Mouse (Mus musculus): ENCODE results near the gene Znhit1. TPM values are rescaled to one million over a fixed set of nuclear protein-coding genes. Genes with fewer than 3 reads are reported as not detected.

Znhit1 gene
- total RNA-seq, 4 experiments from 2014 or later: 81.9 to 92.7 (median 85.8) TPM

Small RNA genes within 50 kb of the gene (microRNA-seq; reads per million reads assigned to microRNA genes)
- 239 to 352 reads per million in 2 experiments for gene Mir702

Other genes starting within 250 kb of the Znhit1 start
- gene Col26a1, start 104.8 kb downstream of the Znhit1 start, total RNA-seq (2022): 1 to 10 TPM; 6.0 to 8.4 (median 6.8) TPM
- 10 to 100 TPM; 87.2 to 95.6 (median 91.6) TPM for gene Ift22, start 79.9 kb downstream of the Znhit1 start, total RNA-seq (2022)
- 100 to 1,000 TPM; 256 to 283 (median 275) TPM for gene Fis1, start 34.7 kb downstream of the Znhit1 start, total RNA-seq (2022)
- under 1 TPM in 2 of 4 experiments, not detected in 2; 0.23 to 0.25 TPM for gene Cldn15, start 21.4 kb downstream of the Znhit1 start, total RNA-seq (2022)
- gene Plod3, start 1.0 kb downstream of the Znhit1 start, total RNA-seq (2022): 10 to 100 TPM; 27.9 to 43.3 (median 34.2) TPM
- gene Vgf, start 38.4 kb upstream of the Znhit1 start, total RNA-seq (2022): 100 to 1,000 TPM; 243 to 291 (median 262) TPM
- 100 to 1,000 TPM; 318 to 379 (median 354) TPM for gene Ap1s1, start 58.1 kb upstream of the Znhit1 start, total RNA-seq (2022)
- 1 to 10 TPM; 1.1 to 2.7 (median 1.9) TPM for gene Serpine1, start 84.2 kb upstream of the Znhit1 start, total RNA-seq (2022)
- 1 to 10 TPM; 5.4 to 8.9 (median 7.4) TPM for gene Trim56, start 128.2 kb upstream of the Znhit1 start, total RNA-seq (2022)
- not detected for gene Muc3, start 161.3 kb upstream of the Znhit1 start, total RNA-seq (2022)
- gene Muc3a, start 224.4 kb upstream of the Znhit1 start, total RNA-seq (2022): 1 to 10 TPM; 3.6 to 5.6 (median 4.5) TPM

Measured in left cerebral cortex, adult 8-10 months (tissue).